Mouse (Mus musculus): Measurements from ENCODE around the gene Itgb2. TPM values are rescaled to one million over a fixed set of nuclear protein-coding genes. Genes with fewer than 3 reads are reported as not detected.

The Itgb2 gene
- total RNA-seq, 2 experiments from 2014 or later: 28.9 to 32.0 TPM

DNA sequence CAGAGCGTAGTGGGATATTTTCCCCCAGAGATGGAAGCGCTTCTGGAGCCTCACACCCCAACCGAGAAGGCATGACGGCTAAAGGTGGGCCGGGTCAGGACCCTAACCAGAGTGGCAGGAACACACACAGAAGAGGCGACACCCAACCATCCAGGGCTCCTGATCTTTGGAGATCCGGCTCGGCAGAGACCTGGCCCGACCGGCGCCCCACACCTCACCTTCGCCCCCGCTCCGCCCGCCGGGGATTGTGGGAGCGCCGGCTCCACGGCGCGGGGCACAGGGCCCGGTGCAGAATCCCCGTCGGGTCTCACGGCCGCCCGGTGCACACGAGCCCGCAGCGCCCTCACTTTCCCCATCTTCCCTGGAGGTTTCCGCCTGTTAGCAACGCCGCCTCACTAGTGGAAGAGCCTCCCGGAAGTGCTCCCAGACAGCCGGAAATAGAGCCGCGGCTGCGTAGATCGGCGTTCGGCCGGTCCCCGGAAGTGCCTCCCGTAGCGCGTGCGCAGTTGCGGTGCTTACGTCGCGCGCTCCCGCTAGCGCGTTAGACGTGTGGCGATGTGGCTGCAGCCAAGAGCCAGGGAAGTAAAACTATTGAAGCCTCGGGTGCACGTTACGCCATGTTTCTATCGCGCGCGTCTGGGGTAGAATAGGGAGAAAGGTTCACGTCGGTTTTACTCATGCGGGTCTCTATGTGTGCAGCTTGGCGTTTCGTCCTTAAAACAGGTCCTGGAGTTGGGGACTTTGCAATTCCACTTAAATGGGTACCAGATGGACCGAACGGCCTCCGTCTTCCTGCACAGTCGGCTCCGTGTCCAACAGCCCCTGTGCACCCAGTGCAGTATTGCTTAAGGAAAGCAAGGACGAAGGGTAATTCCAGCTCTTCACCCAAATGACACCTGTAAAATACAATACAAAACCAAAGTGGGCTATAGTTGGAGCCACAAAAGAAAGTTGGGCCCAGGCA lies 14.4 kb upstream of the Itgb2 start, which contains the start of gene Fam207a:
Fam207a (minus strand) TSS at position 401 of the 964 bp plus-strand sequence.
- peak; percentile 85 for ATAC-seq (replicated peaks; ENCODE audit: poor library complexity, severe bottlenecking)

DNA sequence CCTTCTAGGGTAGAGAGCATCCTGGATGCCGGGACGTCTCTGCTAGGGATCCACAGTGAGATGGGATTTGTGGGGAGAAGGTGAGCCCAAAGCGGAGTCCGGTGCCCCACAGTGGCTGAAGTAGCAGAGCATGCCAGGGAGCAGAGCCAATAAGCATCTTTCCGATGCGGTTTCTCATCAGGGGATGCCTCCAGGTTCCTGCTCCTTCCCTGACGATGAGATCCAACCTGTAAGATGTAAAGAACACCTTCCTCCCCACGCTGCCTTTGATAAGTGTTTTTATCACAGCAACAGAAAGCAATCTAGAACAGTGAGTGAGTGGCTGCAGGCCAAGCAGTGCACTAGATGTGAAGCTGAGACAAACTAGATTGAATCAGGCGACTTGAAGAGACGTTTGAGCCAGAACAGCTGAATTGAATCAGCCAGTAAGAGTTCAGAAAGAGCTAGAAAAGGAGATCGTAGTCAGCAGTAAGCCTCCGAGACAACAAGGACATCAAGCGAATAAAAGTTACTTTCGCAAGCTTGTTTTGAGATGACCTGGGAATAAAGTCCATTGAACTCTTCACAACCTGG lies 13.6 kb upstream of the Itgb2 start:
- ATAC-seq (replicated peaks; ENCODE audit: poor library complexity, severe bottlenecking): no peak

DNA sequence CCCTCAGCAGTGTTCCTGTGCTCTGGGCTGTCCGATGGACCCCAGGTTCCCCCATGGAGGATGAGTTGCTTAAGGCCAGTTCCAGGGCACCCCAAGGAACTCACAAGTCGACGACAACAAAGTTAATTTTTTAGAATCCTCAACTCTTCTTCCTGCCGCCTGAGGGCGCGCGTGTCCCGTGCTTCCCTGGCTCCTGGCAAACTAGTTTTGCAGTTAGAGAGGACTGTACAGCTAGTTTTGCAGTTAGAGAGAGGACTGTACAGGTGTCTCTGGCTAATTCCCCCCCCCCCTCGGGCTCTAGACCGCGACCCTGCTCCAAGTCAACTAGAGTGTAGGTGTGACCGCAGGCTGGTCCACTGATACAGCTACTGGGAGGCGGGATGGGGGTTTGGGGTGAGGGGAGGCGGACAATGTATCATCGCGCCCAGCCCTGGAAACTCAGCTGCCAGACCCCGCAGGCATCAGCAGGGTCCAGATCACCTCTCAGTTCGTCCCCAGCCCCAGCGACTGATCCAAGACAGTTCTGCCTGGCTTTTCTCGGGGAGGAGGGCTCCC lies 12.9 kb upstream of the Itgb2 start:
- peak; percentile 37 for ATAC-seq (replicated peaks; ENCODE audit: poor library complexity, severe bottlenecking)

DNA sequence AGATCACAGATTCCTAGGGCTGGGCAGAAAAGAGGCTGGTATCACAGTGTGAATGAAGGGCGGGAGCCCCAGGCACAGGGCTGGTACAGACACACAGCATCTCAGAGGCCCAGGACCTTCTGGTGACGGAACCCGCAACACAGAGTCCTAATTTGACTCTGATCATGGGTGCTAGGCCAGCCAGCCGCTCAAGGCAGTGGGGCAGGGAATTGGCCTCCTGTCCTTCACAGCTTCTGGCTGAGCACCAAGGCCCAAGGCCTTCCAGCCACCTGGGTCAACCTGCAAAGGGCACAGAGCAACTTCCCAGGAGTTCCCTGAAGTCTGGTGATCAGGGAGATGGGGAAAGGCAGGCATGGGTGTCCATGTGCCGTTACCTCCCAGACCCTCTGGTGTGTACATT lies 12.3 kb upstream of the Itgb2 start:
- ATAC-seq (replicated peaks; ENCODE audit: poor library complexity, severe bottlenecking): no peak

DNA sequence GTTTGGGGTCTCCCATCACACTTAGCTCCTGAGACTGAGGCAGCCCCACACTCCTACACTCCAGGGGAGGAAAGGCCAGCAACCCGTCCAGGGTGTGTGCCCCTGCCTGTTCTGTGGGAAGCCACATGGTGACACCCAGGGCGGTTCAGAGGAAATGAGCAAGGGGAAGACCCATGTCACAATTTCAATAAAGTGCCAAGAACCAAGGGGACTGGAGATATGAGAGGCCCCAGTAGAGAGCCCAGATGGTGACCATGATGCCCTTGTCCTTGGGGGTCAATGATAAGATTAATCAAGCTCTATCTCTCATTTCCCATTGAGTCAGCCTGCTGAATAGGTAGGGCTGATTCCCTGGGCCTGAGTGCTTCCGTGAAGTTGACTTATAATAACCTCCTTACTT lies 10.9 kb upstream of the Itgb2 start:
- peak; percentile 26 for ATAC-seq (replicated peaks; ENCODE audit: poor library complexity, severe bottlenecking)

DNA sequence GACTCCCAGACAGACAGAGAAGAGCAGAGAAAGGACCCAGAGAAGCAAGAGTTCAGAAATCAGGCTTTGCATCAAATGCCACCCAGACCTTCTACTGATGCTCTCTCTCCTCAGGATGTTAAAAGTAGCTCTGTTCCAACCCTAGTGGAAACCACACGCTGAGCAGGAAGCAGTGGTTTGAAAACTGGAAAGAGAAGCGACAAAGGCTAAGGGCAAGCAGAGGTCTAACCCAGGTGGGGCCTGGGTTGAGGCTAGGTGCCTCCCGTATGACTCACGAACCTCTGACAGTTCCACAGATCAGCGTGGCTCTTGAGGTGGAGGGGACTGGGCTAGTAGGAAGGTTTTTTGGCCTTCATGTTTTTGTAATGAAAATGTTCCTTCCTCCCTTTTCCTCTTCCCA lies 9.6 kb upstream of the Itgb2 start:
- 0 out of 2 replicates have a peak, but pooled peaks have one; percentile 4 for ATAC-seq (replicated peaks; ENCODE audit: poor library complexity, severe bottlenecking)

DNA sequence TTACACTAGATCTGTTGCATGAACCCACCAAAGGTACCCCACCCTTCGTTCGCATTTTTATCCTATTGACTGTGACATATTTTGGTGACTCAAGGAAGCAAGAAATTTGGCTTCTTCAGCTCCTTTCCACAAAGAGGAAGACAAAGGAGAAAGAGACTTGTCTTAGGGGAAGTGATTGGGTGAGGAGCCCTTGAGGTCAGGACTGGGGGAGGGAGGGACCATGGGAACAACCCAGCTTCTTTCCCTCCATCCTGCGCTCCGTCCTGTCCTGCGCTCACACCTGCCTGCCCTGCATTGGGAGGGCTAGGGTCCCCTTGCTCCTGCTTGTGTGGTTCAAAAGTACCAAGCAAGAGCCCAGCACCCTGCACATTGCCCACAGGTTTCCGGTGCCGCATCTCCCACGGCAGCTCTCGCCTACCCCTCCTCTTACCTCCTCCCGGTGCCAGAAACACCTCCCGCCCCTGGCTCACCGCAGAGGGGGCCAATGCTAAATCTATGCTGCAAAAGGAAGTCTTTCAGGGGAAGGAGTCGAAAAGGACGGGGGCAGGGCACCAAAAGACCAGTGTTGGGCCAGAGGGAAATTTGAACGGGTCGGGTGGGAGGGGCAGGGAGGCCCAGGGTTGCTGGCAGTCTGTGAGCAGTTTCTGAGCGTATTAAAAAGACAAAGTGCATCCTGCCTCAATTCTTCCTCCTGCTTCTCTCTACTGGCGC lies 7.9 kb upstream of the Itgb2 start:
- peak; percentile 72 for ATAC-seq (replicated peaks; ENCODE audit: poor library complexity, severe bottlenecking)

DNA sequence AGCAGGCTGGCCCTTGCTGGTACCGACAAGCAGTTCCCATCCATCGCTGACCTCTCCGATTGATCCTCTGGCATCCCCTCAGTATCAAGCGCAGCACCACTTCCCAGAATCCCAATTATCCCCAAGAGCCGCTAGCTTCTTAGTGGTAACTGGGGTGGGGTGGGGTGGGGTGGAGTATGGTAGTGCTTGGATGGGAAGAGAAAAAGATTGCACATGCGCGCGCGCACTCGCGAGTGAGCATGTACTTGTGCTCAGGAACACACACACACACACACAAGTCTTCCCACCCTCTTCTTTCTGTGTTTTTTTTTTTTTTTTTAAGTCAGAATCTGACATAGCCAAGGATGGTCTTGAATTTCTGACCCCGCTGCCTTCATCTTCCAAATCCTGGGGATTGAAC lies 7.3 kb upstream of the Itgb2 start:
- ATAC-seq (replicated peaks; ENCODE audit: poor library complexity, severe bottlenecking): no peak

DNA sequence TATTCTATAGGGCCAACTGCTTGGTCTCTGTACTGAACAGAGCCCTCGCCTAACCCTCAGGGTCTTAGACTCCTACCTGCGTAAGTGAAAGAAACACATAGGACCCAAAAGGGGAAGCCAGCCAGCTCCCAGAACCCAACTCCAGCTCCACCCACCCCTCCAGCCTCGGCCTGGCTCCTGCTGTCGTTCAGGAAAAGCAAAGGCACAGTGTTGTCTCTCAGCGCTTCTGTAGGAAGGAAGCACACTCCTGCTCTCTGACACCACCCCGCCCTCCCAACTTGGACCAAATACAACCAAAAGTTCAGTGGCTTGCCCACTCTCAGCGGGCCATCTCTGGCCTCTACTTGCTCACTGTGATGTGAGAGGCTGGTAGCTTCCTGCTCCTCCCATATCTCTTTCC lies 6.7 kb upstream of the Itgb2 start:
- ATAC-seq (replicated peaks; ENCODE audit: poor library complexity, severe bottlenecking): peak; percentile 38

DNA sequence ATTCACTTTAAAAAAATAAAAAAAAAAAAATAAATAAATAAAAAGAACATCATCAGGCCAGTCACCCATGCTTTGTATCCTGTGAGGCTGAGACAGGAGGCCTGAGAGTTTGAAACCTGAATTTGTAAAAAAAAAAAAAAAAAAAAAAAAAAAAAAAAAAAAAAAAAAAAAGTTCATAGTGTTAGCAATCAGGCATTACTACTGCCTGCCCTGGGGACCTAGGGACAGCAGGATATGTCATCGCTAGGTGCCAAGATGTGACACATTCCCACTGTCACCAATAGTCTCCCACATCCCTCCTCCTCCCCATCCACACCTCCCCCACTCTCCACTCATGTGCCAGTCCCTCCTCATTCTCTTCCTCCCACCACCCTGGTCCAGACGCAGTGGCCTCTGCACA lies 3.6 kb upstream of the Itgb2 start:
- no peak for ATAC-seq (replicated peaks; ENCODE audit: poor library complexity, severe bottlenecking)

DNA sequence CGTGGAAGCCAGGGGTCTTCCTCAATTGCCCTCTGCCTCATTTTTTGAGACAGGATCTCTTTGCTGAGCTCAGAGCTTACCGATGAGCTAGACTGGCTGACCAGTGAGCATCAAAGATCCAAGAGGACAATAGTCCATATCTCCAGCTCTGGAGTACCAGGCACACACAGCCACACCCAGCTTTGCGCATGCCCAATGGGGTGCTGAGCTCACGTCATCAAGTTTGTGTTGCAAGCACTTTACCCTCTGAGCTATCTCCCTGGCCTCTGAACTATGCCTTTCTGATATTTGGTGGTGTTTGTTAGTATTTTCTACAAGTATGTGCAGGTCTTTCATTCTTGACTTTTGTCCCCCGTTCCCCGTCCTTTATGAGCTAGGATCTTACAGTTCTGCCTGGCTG lies 1.4 kb upstream of the Itgb2 start:
- no peak for ATAC-seq (replicated peaks; ENCODE audit: poor library complexity, severe bottlenecking)

DNA sequence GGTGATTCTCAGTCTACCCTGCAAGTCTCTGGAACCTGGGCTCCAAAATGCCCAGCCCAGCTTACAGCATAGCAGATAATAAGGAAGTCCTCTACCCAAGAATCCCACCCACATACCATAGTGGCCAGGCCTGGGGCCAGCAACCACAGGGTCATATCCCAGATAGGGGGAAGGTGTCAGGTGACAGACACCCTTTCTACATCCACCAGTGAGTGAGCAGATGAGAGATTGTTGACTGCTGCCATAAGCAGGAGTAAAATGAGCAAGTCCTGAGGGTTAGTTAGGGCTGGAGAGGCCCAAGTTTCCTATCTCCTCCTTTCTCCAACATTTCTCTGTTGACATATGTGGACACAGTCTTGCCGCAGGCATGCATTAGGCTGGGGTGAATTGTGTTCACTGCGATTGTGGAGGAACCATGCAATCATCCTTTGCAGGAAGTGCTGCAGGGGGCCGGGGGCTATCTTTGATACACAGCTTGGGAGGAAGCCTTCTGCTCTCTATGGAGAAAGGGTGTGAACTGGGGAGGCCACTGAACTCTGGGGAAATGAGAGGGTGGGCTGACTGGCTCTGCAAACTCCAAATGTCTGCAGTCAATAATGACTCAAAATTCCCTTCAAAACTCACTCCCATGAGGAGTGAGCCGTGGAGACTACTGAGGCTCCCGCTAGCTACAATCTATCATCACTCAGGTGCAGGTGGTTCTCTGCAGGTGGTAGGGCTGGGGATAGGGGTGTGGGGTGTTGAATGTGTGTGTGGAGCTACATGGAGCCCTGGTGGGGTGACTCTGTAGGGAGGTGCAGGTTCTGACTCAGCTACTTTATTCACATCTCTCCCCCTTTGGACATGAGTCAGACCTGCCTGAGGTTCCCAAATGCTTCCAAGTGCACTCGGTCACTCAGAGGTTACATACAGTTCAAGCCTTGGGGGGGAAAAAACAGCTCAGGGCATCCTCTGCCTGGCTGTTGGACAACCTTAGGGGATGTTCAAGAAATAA lies 1.3 kb downstream of the Itgb2 start:
- ATAC-seq (replicated peaks; ENCODE audit: poor library complexity, severe bottlenecking): peak; percentile 80

DNA sequence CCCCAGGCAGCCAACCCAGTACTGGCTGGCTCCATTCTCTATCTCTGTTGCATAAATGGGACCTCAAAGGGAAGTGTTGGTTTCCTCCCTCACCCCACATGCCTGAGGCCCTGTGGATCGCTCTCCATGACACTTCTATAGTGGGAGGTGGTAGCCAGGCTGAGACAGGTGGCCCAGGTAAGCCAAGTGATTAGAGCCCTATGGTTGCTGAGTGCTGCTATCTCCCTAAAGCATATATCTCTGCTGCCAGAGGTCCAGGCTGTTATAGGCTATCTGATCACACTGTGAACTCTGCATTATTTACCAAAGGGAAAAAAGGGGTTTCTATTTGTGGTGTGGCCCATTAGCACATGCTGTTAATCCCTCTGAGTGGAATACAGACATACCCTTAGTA lies 2.0 kb downstream of the Itgb2 start:
- peak; percentile 35 for ATAC-seq (replicated peaks; ENCODE audit: poor library complexity, severe bottlenecking)

DNA sequence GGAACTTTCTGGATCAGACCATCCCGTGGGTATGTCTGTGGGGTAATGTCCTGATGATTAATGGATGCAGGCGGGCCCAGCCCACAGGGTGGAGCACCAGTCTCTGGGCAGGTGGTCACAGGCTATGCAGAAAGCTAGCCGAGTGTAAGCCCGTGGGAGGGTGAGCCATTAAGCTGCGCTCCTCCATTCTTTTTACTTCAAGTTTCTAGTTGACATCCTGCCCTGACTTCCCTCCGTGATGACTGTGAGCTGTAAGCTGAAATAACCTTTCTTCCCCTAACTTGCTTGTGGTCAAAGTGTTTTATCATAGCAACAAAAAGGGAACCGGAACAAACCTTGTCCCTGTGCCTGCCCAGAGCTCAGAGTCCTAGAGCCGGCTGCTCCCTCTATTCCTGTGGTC lies 6.7 kb downstream of the Itgb2 start:
- ATAC-seq (replicated peaks; ENCODE audit: poor library complexity, severe bottlenecking): peak; percentile 69

DNA sequence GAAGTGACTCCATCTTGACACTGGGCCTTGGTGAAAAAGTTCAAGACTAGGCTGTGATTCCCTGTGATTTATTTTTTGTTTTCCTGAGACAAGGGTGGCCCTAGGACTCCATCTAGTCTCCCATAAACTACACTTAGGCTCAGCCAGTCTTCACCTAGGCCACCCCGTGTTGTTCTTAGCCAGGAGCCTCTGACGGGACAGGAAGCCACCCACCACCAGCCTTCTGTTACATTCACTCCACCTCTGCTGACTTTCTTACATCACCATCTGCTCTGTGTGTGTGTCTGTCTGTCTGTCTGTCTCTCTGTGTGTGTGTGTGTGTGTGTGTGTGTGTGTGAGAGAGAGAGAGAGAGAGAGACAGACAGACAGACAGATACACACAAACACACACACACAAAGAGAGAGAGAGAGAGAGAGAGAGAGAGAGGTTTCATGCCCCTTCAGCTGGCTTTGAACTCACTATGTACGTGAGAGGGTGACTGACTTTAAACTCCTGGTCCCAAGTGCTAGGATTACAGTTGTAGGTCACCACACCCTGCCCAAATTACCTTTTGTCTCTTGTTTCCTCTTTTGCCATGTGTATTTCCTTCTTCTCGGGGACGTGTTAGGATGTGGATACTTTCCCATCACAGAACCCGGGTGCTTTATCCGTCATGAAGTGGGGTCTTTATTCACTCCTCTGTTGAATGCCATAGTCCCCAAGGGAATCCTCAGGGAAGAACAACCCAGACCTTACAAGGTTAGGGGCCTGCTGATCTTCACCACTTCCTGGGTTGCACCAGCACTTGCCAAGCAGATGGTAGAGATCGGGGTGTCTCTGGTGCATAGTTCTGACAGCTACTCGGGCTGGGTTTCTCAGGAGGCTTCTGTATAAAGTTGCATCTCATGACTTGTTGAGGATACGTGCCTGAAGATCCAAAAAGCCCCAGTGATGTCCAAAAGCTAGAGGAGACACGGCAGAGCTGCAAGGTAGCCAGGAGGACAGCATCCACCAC lies 7.5 kb downstream of the Itgb2 start:
- ATAC-seq (replicated peaks; ENCODE audit: poor library complexity, severe bottlenecking): peak; percentile 34

DNA sequence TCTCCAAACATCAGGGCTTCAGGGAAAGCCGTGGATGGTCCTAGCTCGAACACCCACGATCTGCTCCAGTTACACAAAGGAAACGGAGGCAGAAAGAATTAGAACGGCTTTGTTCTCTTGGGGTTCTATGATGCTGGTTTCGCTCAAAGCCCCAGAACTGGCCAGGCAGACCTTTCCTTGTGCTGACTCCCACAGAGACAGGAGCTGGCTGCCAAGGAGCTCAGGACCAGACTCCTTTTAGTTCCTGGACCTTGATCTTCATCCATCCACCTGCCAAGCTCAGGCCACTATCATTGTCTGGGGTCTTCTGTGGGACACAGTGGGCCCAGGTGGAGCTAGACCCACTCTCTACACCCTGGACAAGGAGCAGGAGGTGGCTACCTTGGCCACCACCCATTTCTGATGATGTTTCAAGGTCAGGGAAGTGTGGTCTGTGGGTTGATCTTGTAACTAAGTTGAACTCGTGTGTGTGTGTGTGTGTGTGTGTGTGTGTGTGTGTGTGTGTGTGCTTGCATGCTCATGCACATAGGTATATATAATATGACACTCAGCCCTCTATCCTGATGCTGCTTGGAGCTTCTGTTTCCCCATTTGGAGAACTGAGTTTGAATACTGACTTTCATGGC lies 9.4 kb downstream of the Itgb2 start:
- no peak for ATAC-seq (replicated peaks; ENCODE audit: poor library complexity, severe bottlenecking)

DNA sequence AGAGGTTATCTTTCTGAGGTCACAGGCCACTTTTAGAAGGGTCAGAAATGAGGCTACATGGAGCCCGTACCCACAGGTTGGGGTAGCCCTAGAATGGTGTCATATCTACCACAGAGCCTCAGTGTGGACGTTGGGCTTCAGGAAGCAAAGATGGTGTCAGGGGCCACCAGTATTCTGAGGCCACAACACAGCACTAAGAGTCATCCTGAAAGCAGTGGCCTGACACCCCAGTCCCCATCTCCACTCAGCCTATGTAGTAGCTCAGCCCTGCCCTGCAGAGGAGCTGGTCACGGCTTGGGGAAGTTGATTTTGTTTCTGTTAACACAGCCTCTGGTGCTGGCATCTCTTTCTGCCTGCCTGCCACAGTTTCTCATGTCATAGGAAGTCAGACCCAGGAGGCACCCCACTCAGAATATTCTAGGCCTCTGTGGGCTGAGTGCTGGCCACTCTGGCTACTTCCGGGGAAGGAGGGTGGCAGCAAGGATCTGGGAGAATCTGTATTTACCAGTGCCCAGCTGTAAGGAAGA lies 10.6 kb downstream of the Itgb2 start:
- ATAC-seq (replicated peaks; ENCODE audit: poor library complexity, severe bottlenecking): peak; percentile 22
